Mouse (Mus musculus): ENCODE measurements at regions not wholly inside any gene's neighbourhood (a gene's known extent, or its start where the extent isn't known, plus 50 kb on each side); places are given as distances from the start of the nearest gene placed in this dataset.

DNA sequence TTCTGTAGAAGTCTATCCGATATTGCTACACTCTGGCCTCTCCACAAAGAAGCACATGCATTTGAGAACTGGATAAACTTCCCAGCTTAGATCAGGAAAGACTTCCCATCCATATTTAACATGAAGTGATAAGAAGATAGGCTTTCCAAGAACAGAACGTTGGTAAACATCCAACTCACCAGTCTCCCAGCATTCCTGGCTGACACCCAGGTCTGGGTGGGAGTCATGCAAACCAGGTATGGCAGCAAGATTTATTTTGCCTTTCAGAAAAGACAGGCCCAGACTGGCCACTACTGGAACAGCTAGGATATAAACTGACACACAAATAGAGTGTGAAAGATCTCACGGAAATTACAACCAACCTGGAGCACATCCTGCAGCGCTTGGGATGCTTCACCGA, 459.6 kb downstream of the Psat1 start:
- DNase-seq (ENCODE audit: low spot score) = no peak

DNA sequence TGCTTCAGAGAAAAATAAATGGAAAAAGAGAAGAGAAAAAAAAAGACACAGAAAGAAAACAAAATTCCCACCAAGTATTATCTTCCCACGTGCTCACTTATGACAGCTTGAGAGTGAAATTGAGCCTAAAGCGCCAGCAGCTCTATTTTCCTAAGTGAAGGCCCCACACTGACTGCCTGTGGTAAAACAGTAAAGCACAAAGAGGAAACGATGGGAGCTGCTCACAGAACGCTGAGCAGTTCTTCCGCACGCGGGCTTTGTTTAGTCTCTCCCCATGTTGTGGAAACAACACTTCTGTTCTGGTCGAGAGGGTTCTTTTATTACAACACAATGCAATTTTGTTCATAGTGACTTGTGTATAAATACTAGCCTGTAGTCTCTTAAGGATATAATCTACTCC, 465.5 kb downstream of the Psat1 start:
- no peak for DNase-seq (ENCODE audit: low spot score)

GRCm38 (mm10) chr19:15469541-15469940, 477.6 kb downstream of the Psat1 start:
- no peak for DNase-seq (ENCODE audit: low spot score)

DNA sequence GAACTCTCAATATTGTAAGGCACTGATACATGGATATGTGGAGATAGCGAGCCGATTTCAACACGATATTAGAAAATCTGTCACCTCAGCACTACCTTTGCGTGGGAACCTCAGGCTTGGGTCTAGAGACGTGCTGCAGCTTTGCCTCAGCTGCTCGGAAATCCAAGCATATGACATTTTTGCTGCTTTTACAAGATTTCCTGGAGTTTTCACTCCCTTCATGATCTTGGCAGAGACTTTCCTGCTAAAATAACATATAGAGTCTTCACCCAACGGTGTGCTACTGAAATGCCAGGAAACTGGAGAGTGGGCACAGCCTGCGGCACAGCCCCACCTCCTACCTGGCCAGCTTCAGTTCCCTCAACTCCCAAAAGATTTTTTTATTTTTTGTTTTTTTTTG, 480.4 kb downstream of the Psat1 start:
- no peak for DNase-seq (ENCODE audit: low spot score)

- no peak for DNase-seq (ENCODE audit: low spot score)
Measured at GRCm38 (mm10) chr19:15465063-15465760, 481.9 kb downstream of the Psat1 start.

- DNase-seq (ENCODE audit: low spot score) = no peak
Measured at GRCm38 (mm10) chr19:15457793-15458192, 489.3 kb downstream of the Psat1 start.

DNA sequence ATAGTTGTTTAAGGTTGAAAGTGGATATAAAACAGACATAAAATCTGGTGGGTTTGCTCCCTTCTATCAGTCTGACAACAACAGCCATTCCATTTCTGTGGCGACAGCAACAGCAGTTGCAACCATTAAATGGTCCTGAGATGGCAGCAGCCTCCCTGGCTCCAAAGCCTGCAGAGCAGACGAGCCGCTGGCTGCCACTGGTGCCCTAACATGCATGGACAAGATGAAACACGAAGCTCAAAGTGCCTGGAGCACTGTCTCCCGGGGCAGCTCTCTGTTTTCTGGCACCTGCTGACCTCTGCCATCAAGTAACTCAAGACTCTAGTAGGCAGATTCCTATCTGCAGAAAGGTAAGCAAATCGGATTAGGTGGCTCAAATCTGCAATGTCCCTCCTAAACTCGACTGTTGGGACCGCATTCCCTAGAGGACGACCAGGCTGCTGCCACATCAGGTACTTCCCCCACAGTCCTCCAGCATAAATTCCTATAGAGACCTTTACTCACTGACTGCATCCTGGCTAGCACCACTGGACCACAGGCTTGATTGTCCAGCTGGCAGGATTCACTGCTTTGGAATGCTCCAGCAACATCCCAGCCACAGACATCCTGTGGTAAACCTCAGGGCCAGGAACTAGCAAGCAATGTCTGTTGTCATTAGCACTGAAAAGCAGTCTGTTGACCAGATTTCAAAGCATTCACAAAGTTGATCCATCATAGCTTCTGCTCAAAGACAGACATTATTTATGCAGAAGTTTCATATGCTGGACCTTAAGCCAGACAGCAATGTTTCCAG, 490.0 kb downstream of the Psat1 start:
- DNase-seq (ENCODE audit: low spot score) = no peak

- no peak for DNase-seq (ENCODE audit: low spot score)
Measured at GRCm38 (mm10) chr19:15448989-15449388, 498.1 kb downstream of the Psat1 start.

- DNase-seq (ENCODE audit: low spot score) = no peak
Measured at GRCm38 (mm10) chr19:15431798-15432197, 515.3 kb downstream of the Psat1 start.

DNA sequence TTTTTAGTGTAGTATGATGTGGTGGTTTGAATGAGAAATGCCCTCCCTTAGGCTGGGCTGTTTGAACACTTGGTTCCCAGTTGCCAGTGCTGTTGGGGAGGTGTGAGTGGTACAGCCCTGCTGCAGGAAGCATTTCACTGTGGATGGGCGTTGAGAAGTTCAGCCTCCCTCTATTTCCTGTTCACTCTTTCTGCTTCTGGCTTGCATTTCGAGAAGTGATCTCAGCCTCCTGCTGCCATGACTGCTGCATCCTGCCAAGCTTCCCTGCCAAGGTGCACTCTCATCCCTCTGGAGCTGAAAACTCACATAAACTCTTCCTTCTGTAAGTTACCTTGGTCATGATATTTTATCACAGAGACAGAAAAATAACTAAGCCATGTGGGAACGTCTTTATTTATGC, 525.8 kb downstream of the Psat1 start:
- no peak for DNase-seq (ENCODE audit: low spot score)

- no peak for DNase-seq (ENCODE audit: low spot score)
Measured at GRCm38 (mm10) chr19:15398624-15399023, 548.5 kb downstream of the Psat1 start.

DNA sequence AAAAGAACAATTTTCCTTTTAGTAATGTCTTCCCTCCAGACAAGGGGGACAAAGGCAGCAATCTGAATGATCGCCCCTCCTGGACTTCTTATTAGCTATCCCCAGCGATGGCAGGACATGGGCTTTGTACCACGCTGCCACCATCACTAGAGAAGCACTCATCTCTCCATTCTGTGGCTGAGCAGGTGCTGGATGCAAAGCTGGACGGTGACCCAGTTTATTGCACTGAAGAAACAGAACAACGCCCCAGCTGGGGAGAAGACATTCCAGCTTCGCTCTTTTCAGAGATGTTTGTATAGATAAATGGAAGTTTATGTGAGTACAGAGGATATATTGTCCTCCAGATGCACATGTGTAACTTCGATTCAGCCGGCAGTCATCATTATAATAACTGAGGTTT, 575.5 kb downstream of the Psat1 start:
- DNase-seq (ENCODE audit: low spot score) = no peak

DNA sequence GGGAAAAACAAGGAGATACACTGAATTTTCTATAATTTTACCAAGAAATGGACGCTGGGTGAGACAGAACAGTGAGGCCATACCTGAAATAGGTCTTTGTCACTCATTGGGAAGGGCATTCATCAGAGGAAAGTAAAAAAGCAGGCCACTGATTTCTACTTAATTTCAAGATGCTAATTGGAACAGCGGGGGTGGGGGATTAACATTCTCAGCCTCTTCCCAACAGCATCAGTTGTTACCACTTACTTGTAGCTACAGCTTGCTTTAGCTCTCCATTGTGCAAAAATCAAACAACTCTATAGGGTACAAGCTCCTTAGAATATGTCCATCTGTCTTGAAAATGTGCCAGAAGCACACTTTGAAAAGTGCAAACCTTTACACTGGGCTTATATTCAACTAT, 580.2 kb downstream of the Psat1 start:
- DNase-seq (ENCODE audit: low spot score) = no peak

DNA sequence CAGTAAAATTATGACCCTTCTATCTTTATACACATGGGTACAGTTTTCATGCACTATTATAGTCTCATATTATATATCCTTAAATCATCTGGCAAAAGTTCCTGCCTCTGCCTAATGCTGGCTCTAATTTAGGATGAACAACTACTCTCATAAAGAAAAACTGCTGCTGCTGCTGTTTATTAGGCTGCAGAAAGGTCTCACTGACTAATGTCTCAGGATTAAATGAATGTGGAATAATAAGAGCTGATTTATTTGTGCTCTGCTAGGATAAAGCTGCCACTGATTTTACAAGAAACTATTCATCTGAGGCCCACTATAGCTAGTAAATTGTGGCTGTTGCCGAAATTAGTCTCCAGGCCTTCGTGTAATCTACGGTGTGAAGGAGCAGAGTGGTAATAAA, 590.0 kb downstream of the Psat1 start:
- no peak for DNase-seq (ENCODE audit: low spot score)

- DNase-seq (ENCODE audit: low spot score) = no peak
Measured at GRCm38 (mm10) chr19:15348356-15348755, 598.8 kb downstream of the Psat1 start.

DNA sequence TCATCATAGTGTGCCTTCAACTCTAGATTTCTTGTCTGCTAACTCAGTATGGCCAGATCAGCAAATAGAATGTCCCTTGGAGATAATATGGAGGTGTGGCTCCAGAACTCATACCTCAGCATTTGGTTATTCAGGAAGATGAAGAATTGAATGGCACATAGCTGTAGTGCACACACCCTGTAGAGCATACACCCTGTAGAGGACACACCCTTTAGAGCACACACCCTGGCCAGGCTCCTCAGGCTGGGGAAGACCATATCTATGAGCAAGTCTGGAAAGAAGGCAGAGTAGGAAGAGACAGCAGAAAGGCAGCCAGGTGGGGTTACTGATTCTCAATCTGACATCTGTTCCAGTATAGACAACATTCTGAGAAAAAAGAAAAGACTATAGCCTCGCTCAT, 604.9 kb downstream of the Psat1 start:
- DNase-seq (ENCODE audit: low spot score) = no peak

DNA sequence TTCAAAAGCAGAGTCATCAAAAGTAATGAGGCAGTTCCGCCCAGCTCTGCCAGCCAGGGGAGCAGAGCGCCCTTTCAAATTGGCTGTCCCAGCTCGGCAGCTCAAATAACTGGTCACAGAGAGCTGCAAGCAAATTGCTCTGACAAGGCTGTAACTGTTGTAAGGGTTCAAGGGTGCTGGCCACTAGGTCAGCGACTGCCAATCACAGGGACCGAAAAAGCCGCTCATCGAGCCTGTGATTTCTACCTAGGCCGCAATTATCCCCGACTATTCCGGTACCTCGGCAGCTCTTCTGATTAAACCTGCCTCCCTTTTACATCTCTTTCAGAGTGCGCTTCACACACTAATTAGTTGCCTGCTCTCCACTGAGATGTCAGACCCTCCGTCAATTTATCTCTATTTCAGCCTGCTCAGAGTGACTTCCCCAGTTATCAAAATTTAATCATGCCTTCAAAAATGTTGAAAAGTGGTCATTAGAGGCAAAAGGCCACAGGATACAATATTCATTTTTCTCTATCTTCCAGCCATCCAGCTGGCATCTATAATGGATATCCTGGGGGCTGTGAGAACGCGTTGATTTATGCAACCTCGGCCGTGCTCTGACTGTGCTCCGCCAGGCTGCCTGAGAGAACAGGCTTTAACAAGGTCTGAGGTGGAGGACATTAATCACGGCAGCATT, 606.7 kb downstream of the Psat1 start:
- DNase-seq (ENCODE audit: low spot score) = no peak

GRCm38 (mm10) chr19:15339979-15340304, 607.2 kb downstream of the Psat1 start:
- DNase-seq (ENCODE audit: low spot score) = no peak

GRCm38 (mm10) chr19:15330155-15330554, 617.0 kb downstream of the Psat1 start:
- no peak for DNase-seq (ENCODE audit: low spot score)

- no peak for DNase-seq (ENCODE audit: low spot score)
Measured at GRCm38 (mm10) chr19:15299474-15299873, 647.7 kb downstream of the Psat1 start.

DNA sequence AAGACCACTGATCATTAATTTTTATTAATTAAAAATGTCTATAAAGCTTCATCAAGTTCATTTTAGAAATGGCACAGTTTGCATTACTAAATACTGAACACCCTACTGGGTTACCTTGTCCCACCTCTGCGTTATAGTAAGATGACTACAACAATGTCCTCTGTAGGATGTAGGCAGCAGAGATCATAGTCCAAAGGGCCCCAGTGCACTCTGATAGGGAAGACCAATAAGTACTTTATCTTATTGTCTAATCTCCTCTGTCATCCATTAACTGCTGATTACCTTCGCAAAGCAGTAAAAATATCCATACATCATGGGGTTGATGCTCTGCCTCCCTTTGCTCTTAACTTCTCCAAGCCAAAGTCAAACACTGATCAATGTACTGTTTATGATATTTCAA, 662.1 kb downstream of the Psat1 start:
- no peak for DNase-seq (ENCODE audit: low spot score)

GRCm38 (mm10) chr19:15242781-15243180, 644.9 kb upstream of the Tle4 start:
- no peak for DNase-seq (ENCODE audit: low spot score)
